Mouse (Mus musculus) neural tube, embryonic 14.5 days (tissue): Measurements from ENCODE around the gene Synpr. TPM values are rescaled to one million over a fixed set of nuclear protein-coding genes. Genes with fewer than 3 reads are reported as not detected.

Source experiments
- ATAC-seq: fragments of 200-750 bp; cut with Nextera tagmentation; 2 replicates; pipeline ENCODE4 v1.8.0; 2017; ENCODE audit warnings: low read depth, mild to moderate bottlenecking, moderate TSS enrichment, moderate library complexity
- H3K27ac ChIP-seq: fragments of 300-500 bp; sonication (generic); 2 replicates; pipeline ENCODE4 v1.5.1; 2014; ENCODE audit warnings: low read depth, mild to moderate bottlenecking, control low read depth, low read length, moderate library complexity, mixed read lengths
- H3K27me3 ChIP-seq: fragments of 300-500 bp; sonication (generic); 2 replicates; pipeline ENCODE4 v1.6.1; 2014; ENCODE audit warnings: low read length; ENCODE audit not compliant: control insufficient read depth, insufficient read depth
- H3K36me3 ChIP-seq: fragments of 300-500 bp; sonication (generic); 2 replicates; pipeline ENCODE4 v1.6.1; 2014; ENCODE audit warnings: low read length, mixed read lengths; ENCODE audit not compliant: control insufficient read depth, insufficient read depth
- H3K4me1 ChIP-seq: fragments of 300-500 bp; sonication (generic); 2 replicates; pipeline ENCODE4 v1.6.1; 2014; ENCODE audit warnings: low read length; ENCODE audit not compliant: control insufficient read depth, insufficient read depth
- H3K4me2 ChIP-seq: fragments of 300-500 bp; sonication (generic); 2 replicates; pipeline ENCODE4 v1.6.1; 2014; ENCODE audit warnings: mild to moderate bottlenecking, low read depth, low read length, control low read depth
- H3K4me3 ChIP-seq: fragments of 300-500 bp; sonication (generic); 2 replicates; pipeline ENCODE4 v1.5.1; 2014; ENCODE audit warnings: low read depth, low read length, control low read depth, mixed read lengths
- H3K9ac ChIP-seq: fragments of 300-500 bp; sonication (generic); replicated peaks from 2 replicates; pipeline ENCODE4 v1.6.1; 2014; ENCODE audit warnings: low read depth, mild to moderate bottlenecking, control low read depth, low read length, mixed read lengths
- H3K9me3 ChIP-seq: fragments of 300-500 bp; sonication (generic); 2 replicates; pipeline ENCODE4 v1.6.1; 2016; ENCODE audit warnings: low read length; ENCODE audit not compliant: control insufficient read depth
- WGBS: fragments of 180-500 bp; shearing (Covaris S2); extraction: QIAGEN DNeasy Blood & Tissue Kit; methylation state at CpG from one replicate; pipeline ENCODE4 v1.1.7; 2014; 5-methylcytosine and 5-hydroxymethylcytosine counted together
- polyA plus RNA-seq: library from polyadenylated mRNA; unstranded; fragments of >200 nt; fragmentation: Nextera tagmentation; extraction: Ambion mirVana; gene quantifications from 2 replicates; pipeline ENCODE4 v1.2.1, GENCODE M21; 2014

Synpr gene
- polyA plus RNA-seq, 1 experiment from 2014 or later: 62.4 TPM

GRCm38 (mm10) chr14:13340688-13341087, 56.1 kb downstream of the Synpr start:
- 81% methylated on average over 4 of the region's 4 CpGs for WGBS
- Histone ChIP-seq H3K27ac (no peak overlapping the region), H3K36me3 (no peaks in the 10 kb centered on the region), H3K4me2 (no peak overlapping the region), H3K4me1 (no peaks in the 10 kb centered on the region), H3K9ac (no peak overlapping the region), H3K9me3 (no peaks in the 10 kb centered on the region), H3K4me3 (no peak overlapping the region), H3K27me3 (no peaks in the 10 kb centered on the region)
- ATAC-seq: no peak

GRCm38 (mm10) chr14:13344240-13344639, 59.7 kb downstream of the Synpr start:
- H3K4me2 ChIP-seq: no peak overlapping the region
- H3K27ac ChIP-seq: no peak overlapping the region
- no peaks in the 10 kb centered on the region for H3K27me3 ChIP-seq
- ATAC-seq: no peak
- WGBS: 87% methylated on average over 2 of the region's 2 CpGs
- H3K36me3 ChIP-seq: no peaks in the 10 kb centered on the region
- H3K4me3 ChIP-seq: no peak overlapping the region
- H3K9ac ChIP-seq: no peak overlapping the region
- H3K4me1 ChIP-seq: no peaks in the 10 kb centered on the region
- no peaks in the 10 kb centered on the region for H3K9me3 ChIP-seq

GRCm38 (mm10) chr14:13349170-13349865, 64.7 kb downstream of the Synpr start:
- 50% methylated on average over 4 of the region's 4 CpGs for WGBS
- no peak overlapping the region for H3K4me2 ChIP-seq
- H3K9ac ChIP-seq: no peak overlapping the region
- no peaks in the 10 kb centered on the region for H3K9me3 ChIP-seq
- H3K4me1 ChIP-seq: no peaks in the 10 kb centered on the region
- no peak overlapping the region for H3K27ac ChIP-seq
- H3K4me3 ChIP-seq: no peak overlapping the region
- no peaks in the 10 kb centered on the region for H3K27me3 ChIP-seq
- ATAC-seq: no peak
- no peaks in the 10 kb centered on the region for H3K36me3 ChIP-seq

GRCm38 (mm10) chr14:13354154-13354553, 69.6 kb downstream of the Synpr start:
- Histone ChIP-seq H3K4me1 (no peaks in the 10 kb centered on the region), H3K4me2 (no peak overlapping the region), H3K9ac (no peak overlapping the region), H3K36me3 (no peaks in the 10 kb centered on the region), H3K27me3 (no peaks in the 10 kb centered on the region), H3K27ac (no peak overlapping the region), H3K4me3 (no peak overlapping the region), H3K9me3 (no peaks in the 10 kb centered on the region)
- WGBS: 31% methylated on average over 5 of the region's 5 CpGs
- ATAC-seq: no peak

- H3K9ac ChIP-seq: no peak overlapping the region
- no peaks in the 10 kb centered on the region for H3K36me3 ChIP-seq
- no peaks in the 10 kb centered on the region for H3K27me3 ChIP-seq
- no peak overlapping the region for H3K4me3 ChIP-seq
- H3K27ac ChIP-seq: no peak overlapping the region
- H3K4me2 ChIP-seq: no peak overlapping the region
- ATAC-seq: peak; percentile 75; the same call in 1 of the 2 replicates
- no peaks in the 10 kb centered on the region for H3K4me1 ChIP-seq
- WGBS: 14% methylated on average over 7 of the region's 7 CpGs
- H3K9me3 ChIP-seq: no peaks in the 10 kb centered on the region
These were observed 71.2 kb downstream of the Synpr start for GRCm38 (mm10) chr14:13355569-13356362.

GRCm38 (mm10) chr14:13357101-13357667, 72.6 kb downstream of the Synpr start:
- H3K27ac ChIP-seq: no peak overlapping the region
- H3K27me3 ChIP-seq: no peaks in the 10 kb centered on the region
- no peaks in the 10 kb centered on the region for H3K36me3 ChIP-seq
- no peak overlapping the region for H3K9ac ChIP-seq
- 62% methylated on average over 5 of the region's 5 CpGs for WGBS
- no peak overlapping the region for H3K4me3 ChIP-seq
- ATAC-seq: peak; percentile 45; the same call in 1 of the 2 replicates
- no peaks in the 10 kb centered on the region for H3K9me3 ChIP-seq
- no peak overlapping the region for H3K4me2 ChIP-seq
- no peaks in the 10 kb centered on the region for H3K4me1 ChIP-seq

GRCm38 (mm10) chr14:13358037-13358436, 73.5 kb downstream of the Synpr start:
- H3K27me3 ChIP-seq: no peaks in the 10 kb centered on the region
- no peak overlapping the region for H3K4me2 ChIP-seq
- H3K4me3 ChIP-seq: no peak overlapping the region
- ATAC-seq: no peak
- 78% methylated on average over 2 of the region's 2 CpGs for WGBS
- H3K9me3 ChIP-seq: no peaks in the 10 kb centered on the region
- H3K4me1 ChIP-seq: no peaks in the 10 kb centered on the region
- H3K9ac ChIP-seq: no peak overlapping the region
- H3K27ac ChIP-seq: no peak overlapping the region
- no peaks in the 10 kb centered on the region for H3K36me3 ChIP-seq

GRCm38 (mm10) chr14:13361184-13361583, 76.6 kb downstream of the Synpr start:
- no peak for ATAC-seq
- Histone ChIP-seq H3K27me3 (no peaks in the 10 kb centered on the region), H3K4me2 (no peak overlapping the region), H3K9ac (no peak overlapping the region), H3K9me3 (no peaks in the 10 kb centered on the region), H3K4me1 (no peaks in the 10 kb centered on the region), H3K27ac (no peak overlapping the region), H3K4me3 (no peak overlapping the region), H3K36me3 (no peaks in the 10 kb centered on the region)

GRCm38 (mm10) chr14:13361642-13362041, 77.1 kb downstream of the Synpr start:
- Histone ChIP-seq H3K4me2 (no peak overlapping the region), H3K27ac (no peak overlapping the region), H3K9ac (no peak overlapping the region), H3K4me3 (no peak overlapping the region), H3K9me3 (no peaks in the 10 kb centered on the region), H3K36me3 (no peaks in the 10 kb centered on the region), H3K4me1 (no peaks in the 10 kb centered on the region), H3K27me3 (no peaks in the 10 kb centered on the region)
- 96% methylated on average over 3 of the region's 3 CpGs for WGBS
- ATAC-seq: no peak
